In genomic region chr9:45122209-45122761, GRCm38 (mm10) we compare ENCODE assay signal across 10 mouse cellular contexts. TPM values are rescaled to one million over a fixed set of nuclear protein-coding genes. Genes with fewer than 3 reads are reported as not detected.
A peak's percentile ranks its signal among the peaks of the same experiment; 100 is the strongest.
DNase-seq lines count a peak whose midpoint lies in the region; ATAC-seq and TF ChIP-seq lines count a peak whose summit lies in the region.
"Had no signal": no experiment of that assay in that cellular context is flagged by ENCODE, and none has a peak within 500 bp of the region (broad histone marks: within the 10 kb centered on the region; RNA-seq: fewer than 3 reads in every experiment).

No protein-coding gene starts in this region.

- peak; percentile 50 for ATAC-seq in heart, embryonic 11.5 days (replicated peaks; ENCODE audit: insufficient number of reproducible peaks, low FRiP score, low TSS enrichment)

- no peak for TF ChIP-seq POLR2A in lung, adult 2 months (IDR thresholded peaks at IDR 0.05; ENCODE audit: borderline replicate concordance, extremely low read depth, low read depth, low read length)

- no peak for TF ChIP-seq CTCF in gastrocnemius, adult 2 months (IDR thresholded peaks at IDR 0.05)
- TF ChIP-seq CTCF in lung, adult 2 months (IDR thresholded peaks at IDR 0.05; ENCODE audit: insufficient read depth, low read length), result no peak

- peak overlapping the region; percentile 29; the same call in 1 of the 2 replicates for H3K9ac ChIP-seq in heart, embryonic 11.5 days (ENCODE audit: low read depth, low read length)

- 24% methylated on average over 9 of the region's 9 CpGs for WGBS in heart, embryonic 11.5 days (ENCODE audit: insufficient replicate concordance)
- 15% methylated on average over 9 of the region's 9 CpGs for WGBS in lung, adult 2 months

- intact Hi-C loops in gastrocnemius, adult 2 months (cut with DNase I), result loop anchor here (5.0 kb wide), 1 partner anchor 65 kb away; the partner anchor contains the start of gene Mpzl3
- intact Hi-C loops in gastrocnemius, postnatal 36 days (cut with DNase I), result no loop called here

- H3K4me2 ChIP-seq in heart, embryonic 11.5 days, result peak overlapping the region; percentile 53

- H3K4me3 ChIP-seq in gastrocnemius, adult 2 months, result peak overlapping the region; percentile 31
- H3K4me3 ChIP-seq in heart, embryonic 11.5 days (ENCODE audit: low read depth, low read length), result no peak overlapping the region
- H3K4me3 ChIP-seq in lung, adult 2 months (replicated peaks; ENCODE audit: extremely low read depth, low read depth, low read length), result no peak overlapping the region

- no peaks in the 10 kb centered on the region for H3K9me3 ChIP-seq in heart, embryonic 11.5 days (replicated peaks; ENCODE audit: control insufficient read depth, low read length)
- H3K9me3 ChIP-seq: G1E had no signal

- no peaks in the 10 kb centered on the region for H3K36me3 ChIP-seq in heart, embryonic 11.5 days (ENCODE audit: control insufficient read depth, insufficient read depth, low read length)
- H3K36me3 ChIP-seq: G1E had no signal

- peak; percentile 46 for DNase-seq in gastrocnemius, adult 2 months
- DNase-seq in gastrocnemius, postnatal 36 days, result no peak
- DNase-seq in cerebellum, adult 9-11 months, result peak; percentile 83
- peak; percentile 74 to 88 for DNase-seq in layer of hippocampus, adult 18-20 months (ENCODE audit: low spot score in 2 of 2)
- DNase-seq in lung, adult 2 months, result peak; percentile 56
- peak; percentile 87 to 89 for DNase-seq in right cerebral cortex, adult 2 months (ENCODE audit: low spot score in 2 of 2)
- DNase-seq in embryo, embryonic 10 days (ENCODE audit: low spot score), result no peak

- H3K27me3 ChIP-seq in heart, embryonic 11.5 days (ENCODE audit: control insufficient read depth, insufficient read depth, low read length), result no peaks in the 10 kb centered on the region; the same call in none of the 2 replicates

- peaks cover 7% of the 10 kb centered on the region; the same call in 1 of the 2 replicates for H3K4me1 ChIP-seq in heart, embryonic 11.5 days (ENCODE audit: control insufficient read depth, insufficient read depth, low read length)
- H3K4me1 ChIP-seq in lung, adult 2 months (ENCODE audit: control insufficient read depth, insufficient read depth, low read length), result no peaks in the 10 kb centered on the region

- peak overlapping the region; percentile 25; the same call in 1 of the 2 replicates for H3K27ac ChIP-seq in gastrocnemius, adult 2 months
- H3K27ac ChIP-seq in heart, embryonic 11.5 days (ENCODE audit: low read depth, low read length), result no peak overlapping the region
- H3K27ac ChIP-seq: macrophage had no signal

RNA-seq across cellular contexts. Expression of gene Scn2b, which starts 4.7 kb away (rescaled TPM):
- total RNA-seq in gastrocnemius, adult 2 months (2021), result 1 to 10 TPM; 1.9 to 2.0 TPM
- 1 to 10 TPM; 1.7 to 2.5 TPM for total RNA-seq in gastrocnemius, postnatal 36 days (2021)
- polyA plus RNA-seq in heart, embryonic 11.5 days (2014; fragmentation: Nextera tagmentation; extraction: Ambion mirVana), result 2.3 and 3.2 TPM in 2 replicates
- total RNA-seq in layer of hippocampus, adult 18-20 months (2021), result 100 to 1,000 TPM; 261 to 264 TPM
- 0.38 and 0.39 TPM in 2 replicates for polyA plus RNA-seq in lung, adult 2 months (2012; rRNA removed)
- polyA plus RNA-seq: G1E had no signal

RNA-seq across cellular contexts. Expression of gene Scn4b, which starts 15.9 kb away (rescaled TPM):
- 100 to 1,000 TPM; 201 to 246 TPM for total RNA-seq in gastrocnemius, adult 2 months (2021)
- total RNA-seq in gastrocnemius, postnatal 36 days (2021), result 100 to 1,000 TPM; 209 to 240 TPM
- 0.10 and 0.46 TPM in 2 replicates for polyA plus RNA-seq in heart, embryonic 11.5 days (2014; fragmentation: Nextera tagmentation; extraction: Ambion mirVana)
- 10 to 100 TPM; 12.9 to 15.5 TPM for total RNA-seq in layer of hippocampus, adult 18-20 months (2021)
- polyA plus RNA-seq in lung, adult 2 months (2012; rRNA removed), result 0.34 and 1.0 TPM in 2 replicates
- polyA plus RNA-seq: G1E, macrophage had no signal

RNA-seq across cellular contexts. Expression of gene Jaml, which starts 43.3 kb away (rescaled TPM):
- total RNA-seq in gastrocnemius, adult 2 months (2021), result under 1 TPM; 0.64 to 0.66 TPM
- under 1 TPM; 0.13 to 0.44 TPM for total RNA-seq in gastrocnemius, postnatal 36 days (2021)
- polyA plus RNA-seq in heart, embryonic 11.5 days (2014; fragmentation: Nextera tagmentation; extraction: Ambion mirVana), result 0.31 and 0.36 TPM in 2 replicates
- total RNA-seq in layer of hippocampus, adult 18-20 months (2021), result under 1 TPM; 0.32 to 0.84 TPM
- 0.69 and 1.3 TPM in 2 replicates for polyA plus RNA-seq in lung, adult 2 months (2012; rRNA removed)
- total RNA-seq: G1E had no signal
- polyA plus RNA-seq: G1E had no signal

RNA-seq across cellular contexts. Expression of gene BC049352, which starts 59.5 kb away (rescaled TPM):
- total RNA-seq in gastrocnemius, adult 2 months (2021), result 1 to 10 TPM in 1 of 2 experiments, under 1 TPM in 1; 0.92 to 2.8 TPM
- 1 to 10 TPM in 1 of 2 experiments, under 1 TPM in 1; 0.92 to 1.7 TPM for total RNA-seq in gastrocnemius, postnatal 36 days (2021)
- not detected in 2 replicates for polyA plus RNA-seq in heart, embryonic 11.5 days (2014; fragmentation: Nextera tagmentation; extraction: Ambion mirVana)
- under 1 TPM; 0.22 to 0.81 TPM for total RNA-seq in layer of hippocampus, adult 18-20 months (2021)
- polyA plus RNA-seq in lung, adult 2 months (2012; rRNA removed), result not detected in 2 replicates
- polyA plus RNA-seq: G1E had no signal

Comparison
In these comparisons a context has a peak if more than half of its experiments do, and no peak if none do; other contexts are left out.
1. DNase-seq: peak in gastrocnemius, adult 2 months (single experiment), cerebellum, adult 9-11 months (single experiment), layer of hippocampus, adult 18-20 months (2 of 2), lung, adult 2 months (single experiment) and right cerebral cortex, adult 2 months (2 of 2); none in gastrocnemius, postnatal 36 days (0 of 2) and embryo, embryonic 10 days (single experiment).
2. RNA of gene Scn2b, which starts 4.7 kb away (total RNA-seq): 261 to 264 TPM in layer of hippocampus, adult 18-20 months; 1.7 to 2.5 TPM in gastrocnemius, postnatal 36 days and 1.9 to 2.0 TPM in gastrocnemius, adult 2 months; every median in the first group is over 10 times any median in the second.
3. RNA of gene Scn4b, which starts 15.9 kb away (total RNA-seq): 201 to 246 TPM in gastrocnemius, adult 2 months and 209 to 240 TPM in gastrocnemius, postnatal 36 days; 12.9 to 15.5 TPM in layer of hippocampus, adult 18-20 months; every median in the first group is over 10 times any median in the second.